Comparison of ENCODE assay signal across 8 mouse cellular contexts in genomic region chr13:92530721-92531211, GRCm38 (mm10). TPM values are rescaled to one million over a fixed set of nuclear protein-coding genes. Genes with fewer than 3 reads are reported as not detected.
DNase-seq lines count a peak whose midpoint lies in the region; ATAC-seq lines count a peak whose summit lies in the region.

TSS of gene Zfyve16 (minus strand) at chr13:92530868.

- peak within 1 kb of the TSS; percentile 74 for H3K9ac ChIP-seq in hindbrain, embryonic 11.5 days (ENCODE audit: low read depth, low read length)

- under 1% methylated on average over 46 of the region's 46 CpGs for WGBS in hindbrain, embryonic 11.5 days

- peak; percentile 97 for DNase-seq in Muller cell, postnatal 12 days (ENCODE audit: inconsistent ontology term)
- DNase-seq in cerebellum, adult 9-11 months, result peak; percentile 97
- DNase-seq in frontal cortex, adult 2 months (ENCODE audit: extremely low spot score in 1 of 2, low spot score in 1 of 2), result peak; percentile 88 to 98
- DNase-seq in hindbrain, embryonic 11.5 days (ENCODE audit: low spot score), result peak; percentile 100
- DNase-seq in layer of hippocampus, postnatal 10 days (ENCODE audit: low spot score in 2 of 2), result peak; percentile 98 to 99
- peak; percentile 97 for DNase-seq in lung, postnatal 10 days
- DNase-seq in ovary, postnatal 36 days (ENCODE audit: low spot score), result peak; percentile 98
- DNase-seq in thymus, postnatal 25 days, result peak; percentile 96

- H3K36me3 ChIP-seq in hindbrain, embryonic 11.5 days (ENCODE audit: control insufficient read depth, insufficient read depth, low read length), result no peaks in the 10 kb centered on the region

- peak; percentile 99 for ATAC-seq in hindbrain, embryonic 11.5 days (ENCODE audit: low FRiP score)

- no peaks in the 10 kb centered on the region for H3K27me3 ChIP-seq in hindbrain, embryonic 11.5 days (ENCODE audit: control insufficient read depth, insufficient read depth, low read length)

- no peaks in the 10 kb centered on the region for H3K4me1 ChIP-seq in hindbrain, embryonic 11.5 days (replicated peaks; ENCODE audit: control insufficient read depth, insufficient read depth, low read length)

- H3K9me3 ChIP-seq in hindbrain, embryonic 11.5 days (ENCODE audit: control insufficient read depth, low read length), result no peaks in the 10 kb centered on the region

- peak within 1 kb of the TSS; percentile 59 for H3K4me3 ChIP-seq in hindbrain, embryonic 11.5 days (ENCODE audit: low read depth, low read length)

- peak within 1 kb of the TSS; percentile 72 for H3K4me2 ChIP-seq in hindbrain, embryonic 11.5 days (replicated peaks; ENCODE audit: low read depth, low read length)

- peak within 1 kb of the TSS; percentile 92 for H3K27ac ChIP-seq in hindbrain, embryonic 11.5 days (ENCODE audit: low read depth, low read length)

RNA-seq across cellular contexts. Expression of gene Zfyve16, which starts in this region (rescaled TPM):
- 13.0 and 14.4 TPM in 2 replicates for polyA plus RNA-seq in frontal cortex, adult 2 months (2012; rRNA removed)
- 10.6 and 15.5 TPM in 2 replicates for polyA plus RNA-seq in hindbrain, embryonic 11.5 days (2014; fragmentation: Nextera tagmentation; extraction: Ambion mirVana)
- 10 to 100 TPM; 24.9 to 29.5 TPM for total RNA-seq in layer of hippocampus, postnatal 10 days (2021)

Comparison
In these comparisons a context has a peak if more than half of its experiments do, and no peak if none do; other contexts are left out.
1. Peak in every context shown above with its lines: DNase-seq, ATAC-seq, H3K4me3 ChIP-seq and H3K27ac ChIP-seq.